Mouse (Mus musculus) v-Abl transformed pro-B cells (cell line): ENCODE results near the gene Sycp2l.

Experiments used
- in situ Hi-C, 2 experiments: fragments of 400-800 bp; cut with MboI; formaldehyde crosslinking; loops; one replicate each; pipeline ENCODE4 v1.15.1; 2025; ENCODE audit not compliant: unreplicated experiment in 2 of 2

The Sycp2l gene

DNA sequence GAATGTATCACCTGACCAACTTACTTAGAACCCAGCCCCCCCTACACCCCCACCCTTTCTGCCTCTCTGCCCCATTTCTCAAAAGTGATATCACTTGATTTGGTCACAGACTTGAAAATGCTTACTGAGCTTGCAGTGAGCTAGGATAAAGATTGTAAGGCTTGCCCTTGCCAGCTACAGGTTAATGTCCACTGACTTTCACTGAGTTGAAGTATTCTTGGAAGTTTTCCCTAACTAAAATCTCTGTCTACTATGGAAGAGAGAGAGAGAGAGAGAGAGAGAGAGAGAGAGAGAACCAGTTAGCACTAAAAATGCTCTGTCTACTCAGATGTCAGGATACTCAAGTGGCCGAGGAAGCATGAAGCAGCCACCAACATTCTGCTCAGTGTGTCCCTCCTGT is 104.9 kb downstream of the Sycp2l start:
- in situ Hi-C loops = no loop called here

GRCm38 (mm10) chr13:41219687-41220303 is 105.7 kb downstream of the Sycp2l start:
- in situ Hi-C loops = no loop called here

DNA sequence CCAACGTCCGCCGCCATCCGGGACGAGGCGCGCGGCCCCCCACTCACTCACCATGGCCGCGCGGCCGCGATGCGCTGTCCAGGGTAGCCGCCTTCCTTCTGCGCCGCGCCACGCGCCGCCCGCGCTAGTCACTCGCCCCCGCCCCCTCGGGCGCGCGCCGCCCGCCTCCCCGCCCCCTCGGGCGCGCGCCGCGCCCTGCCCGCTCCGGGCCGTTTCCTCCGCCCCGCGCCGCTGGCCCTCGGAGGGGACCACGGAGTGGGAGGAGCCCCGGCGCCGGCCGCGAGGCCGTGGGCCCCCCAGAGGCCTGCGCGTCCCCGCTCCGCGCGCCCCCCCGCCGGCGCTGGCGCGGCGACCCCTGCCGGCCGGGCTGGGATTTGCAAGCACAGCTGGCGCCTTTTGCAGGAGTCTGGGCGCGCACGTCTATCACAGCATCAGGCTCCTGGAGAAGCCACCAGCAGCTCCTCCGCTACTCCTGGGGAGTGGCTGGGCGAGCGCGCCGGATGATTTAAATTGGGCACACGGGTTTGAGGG is 106.3 kb downstream of the Sycp2l start, which contains the start of gene Elovl2:
Gene Elovl2 (minus strand): TSS at position 102 of the 531 bp plus-strand sequence.
- in situ Hi-C loops = no loop called here
